Mouse (Mus musculus): ENCODE measurements around the gene Atp13a5. TPM values are rescaled to one million over a fixed set of nuclear protein-coding genes. Genes with fewer than 3 reads are reported as not detected.

Atp13a5 gene
- total and polyA plus RNA-seq, 3 experiments, result not detected

- no peaks in the 10 kb centered on the region for H3K9me3 ChIP-seq (replicated peaks; ENCODE audit: insufficient read depth, low read length)
These were observed 97.8 kb downstream of the Atp13a5 start for GRCm38 (mm10) chr16:29280691-29281090.

DNA sequence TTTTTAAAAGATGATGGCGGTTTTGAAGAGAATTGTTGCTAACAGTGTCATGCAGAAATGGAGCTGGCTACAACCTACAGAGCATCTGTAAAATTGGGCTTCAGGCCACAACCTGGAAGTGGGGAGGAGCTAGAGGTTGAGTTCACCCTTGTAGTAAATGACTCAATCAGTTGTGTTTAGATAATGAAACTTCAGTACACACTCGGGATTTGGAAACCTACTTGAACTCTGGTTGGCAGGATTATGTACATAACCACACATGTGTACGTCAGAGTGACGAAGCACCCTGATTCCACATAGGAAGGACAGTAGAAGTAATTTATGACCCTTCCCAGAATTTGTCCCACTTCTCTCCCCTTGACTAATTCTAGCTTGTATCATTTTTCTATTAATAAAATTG is 124.2 kb downstream of the Atp13a5 start:
- Histone ChIP-seq H3K9me3 (replicated peaks; ENCODE audit: insufficient read depth, low read length) (no peaks in the 10 kb centered on the region), H3K79me2 (ENCODE audit: control insufficient read depth, insufficient read depth, low read length, poor library complexity) (no peaks in the 10 kb centered on the region), H3K9ac (ENCODE audit: control insufficient read depth, low read depth, low read length, poor library complexity, severe bottlenecking) (no peak overlapping the region), H3K4me3 (ENCODE audit: control insufficient read depth in 1 of 2, insufficient read depth in 1 of 2, low read depth in 2 of 2, low read length in 2 of 2) (no peak overlapping the region), H3K27me3 (ENCODE audit: control insufficient read depth in 1 of 2, insufficient read depth in 2 of 2, low read length in 2 of 2) (no peaks in the 10 kb centered on the region), H3K27ac (ENCODE audit: control insufficient read depth, low read depth, low read length) (no peak overlapping the region), H3K4me1 (ENCODE audit: control insufficient read depth in 1 of 2, insufficient read depth in 2 of 2, low read length in 2 of 2) (no peaks in the 10 kb centered on the region), H3K36me3 (ENCODE audit: control insufficient read depth in 1 of 2, insufficient read depth in 2 of 2, low read length in 2 of 2) (no peaks in the 10 kb centered on the region)
- TF ChIP-seq KAT2A (conservative IDR thresholded peaks at IDR 0.05; ENCODE audit: low read depth, low read length) (no peak), POLR2AphosphoS2 (IDR thresholded peaks at IDR 0.05; ENCODE audit: low read length) (no peak), ZKSCAN1 (IDR thresholded peaks at IDR 0.05; ENCODE audit: low read depth, low read length) (no peak), ZC3H11A (IDR thresholded peaks at IDR 0.05; ENCODE audit: low read depth, low read length) (no peak), MAFK (IDR thresholded peaks at IDR 0.05; ENCODE audit: borderline replicate concordance, low read depth, low read length) (no peak), JUND (IDR thresholded peaks at IDR 0.05; ENCODE audit: low read depth, low read length) (no peak), MYB (IDR thresholded peaks at IDR 0.05; ENCODE audit: low read depth, low read length) (no peak), USF1 (IDR thresholded peaks at IDR 0.05; ENCODE audit: low read depth, low read length) (no peak), POLR2AphosphoS5 (IDR thresholded peaks at IDR 0.05; ENCODE audit: borderline replicate concordance, low read depth, low read length) (no peak)
- no peak for DNase-seq (ENCODE audit: low read depth, low spot score)

More at GRCm38 (mm10) chr16:29280691-29281090, 97.8 kb downstream of the Atp13a5 start:
- Histone ChIP-seq H3K4me3 (ENCODE audit: control insufficient read depth in 1 of 2, insufficient read depth in 1 of 2, low read depth in 2 of 2, low read length in 2 of 2) (no peak overlapping the region), H3K36me3 (ENCODE audit: control insufficient read depth in 1 of 2, insufficient read depth in 2 of 2, low read length in 2 of 2) (no peaks in the 10 kb centered on the region), H3K4me1 (ENCODE audit: control insufficient read depth in 1 of 2, insufficient read depth in 2 of 2, low read length in 2 of 2) (no peaks in the 10 kb centered on the region), H3K79me2 (ENCODE audit: control insufficient read depth, insufficient read depth, low read length, poor library complexity) (no peaks in the 10 kb centered on the region), H3K9ac (ENCODE audit: control insufficient read depth, low read depth, low read length, poor library complexity, severe bottlenecking) (no peak overlapping the region), H3K27ac (ENCODE audit: control insufficient read depth, low read depth, low read length) (no peak overlapping the region), H3K27me3 (ENCODE audit: control insufficient read depth in 1 of 2, insufficient read depth in 2 of 2, low read length in 2 of 2) (no peaks in the 10 kb centered on the region)
- no peak for TF ChIP-seq SIN3A (IDR thresholded peaks at IDR 0.05; ENCODE audit: low read length)
- no peak for DNase-seq (ENCODE audit: low read depth, low spot score)

DNA sequence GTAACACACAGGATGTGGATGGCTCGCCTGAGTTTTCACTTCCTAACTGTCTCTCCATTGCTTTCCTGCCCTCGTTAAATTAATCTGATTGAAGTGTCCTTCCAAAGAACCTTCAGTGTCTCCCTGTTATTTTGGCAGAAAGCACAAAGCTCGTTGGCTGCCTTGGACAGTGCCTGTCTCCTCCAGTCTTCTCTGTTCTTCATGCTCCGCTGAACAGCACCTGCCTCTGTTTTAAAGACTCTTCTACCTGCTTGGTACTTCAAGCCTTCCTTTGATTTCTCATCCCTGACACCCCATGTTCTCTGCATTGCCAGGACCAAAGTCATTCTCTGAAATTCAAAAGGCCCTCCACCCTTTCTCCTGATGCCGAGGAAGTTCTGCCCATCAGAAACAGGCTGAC is 142.6 kb downstream of the Atp13a5 start:
- no peaks in the 10 kb centered on the region for H3K27me3 ChIP-seq (ENCODE audit: control insufficient read depth in 1 of 2, insufficient read depth in 2 of 2, low read length in 2 of 2)
- H3K4me3 ChIP-seq (ENCODE audit: control insufficient read depth in 1 of 2, insufficient read depth in 1 of 2, low read depth in 2 of 2, low read length in 2 of 2), result no peak overlapping the region
- no peak for DNase-seq (ENCODE audit: low read depth, low spot score)
- no peaks in the 10 kb centered on the region for H3K36me3 ChIP-seq (ENCODE audit: control insufficient read depth in 1 of 2, insufficient read depth in 2 of 2, low read length in 2 of 2)
- no peaks in the 10 kb centered on the region for H3K9me3 ChIP-seq (replicated peaks; ENCODE audit: insufficient read depth, low read length)
- H3K4me1 ChIP-seq (ENCODE audit: control insufficient read depth in 1 of 2, insufficient read depth in 2 of 2, low read length in 2 of 2), result no peaks in the 10 kb centered on the region
- no peaks in the 10 kb centered on the region for H3K79me2 ChIP-seq (ENCODE audit: control insufficient read depth, insufficient read depth, low read length, poor library complexity)
- TF ChIP-seq RCOR1 (IDR thresholded peaks at IDR 0.05; ENCODE audit: low read depth, low read length), result no peak
- no peak for TF ChIP-seq KAT2A (conservative IDR thresholded peaks at IDR 0.05; ENCODE audit: low read depth, low read length)
- no peak for TF ChIP-seq NELFE (IDR thresholded peaks at IDR 0.05; ENCODE audit: low read depth, low read length)
- TF ChIP-seq POLR2AphosphoS5 (IDR thresholded peaks at IDR 0.05; ENCODE audit: borderline replicate concordance, low read depth, low read length), result no peak
- no peak for TF ChIP-seq ZKSCAN1 (IDR thresholded peaks at IDR 0.05; ENCODE audit: low read depth, low read length)
- no peak for TF ChIP-seq SMC3 (IDR thresholded peaks at IDR 0.05; ENCODE audit: low read depth, low read length)
- TF ChIP-seq ZNF384 (IDR thresholded peaks at IDR 0.05; ENCODE audit: low read depth, low read length), result no peak
- TF ChIP-seq ZMIZ1 (IDR thresholded peaks at IDR 0.05; ENCODE audit: low read depth, low read length), result no peak
- no peak for TF ChIP-seq MYC (IDR thresholded peaks at IDR 0.05; ENCODE audit: low read depth, low read length)
- no peak for TF ChIP-seq ELF1 (IDR thresholded peaks at IDR 0.05; ENCODE audit: low read depth, low read length)
- no peak for TF ChIP-seq GATA1 (IDR thresholded peaks at IDR 0.05; ENCODE audit: low read depth, low read length)
- TF ChIP-seq JUND (IDR thresholded peaks at IDR 0.05; ENCODE audit: low read depth, low read length), result no peak
- no peak for TF ChIP-seq MAFK (IDR thresholded peaks at IDR 0.05; ENCODE audit: borderline replicate concordance, low read depth, low read length)
- no peak for TF ChIP-seq MXI1 (IDR thresholded peaks at IDR 0.05; ENCODE audit: low read depth, low read length)
- TF ChIP-seq ZC3H11A (IDR thresholded peaks at IDR 0.05; ENCODE audit: low read depth, low read length), result no peak
- no peak for TF ChIP-seq MAZ (IDR thresholded peaks at IDR 0.05; ENCODE audit: low read depth, low read length)
- H3K9ac ChIP-seq (ENCODE audit: control insufficient read depth, low read depth, low read length, poor library complexity, severe bottlenecking), result no peak overlapping the region
- no peak overlapping the region for H3K27ac ChIP-seq (ENCODE audit: control insufficient read depth, low read depth, low read length)

All from MEL (cell line).